Mouse (Mus musculus) MN1 (cell line): Measurements from ENCODE around the gene Tmem184a.
A peak's percentile ranks its signal among the peaks of the same experiment; 100 is the strongest.

Experiments used
- DNase-seq: peaks from one replicate; pipeline ENCODE4 v3.0.0-alpha.2; 2016; ENCODE audit warnings: low spot score

Tmem184a gene

GRCm38 (mm10) chr5:139813126-139813490 is 6.6 kb downstream of the Tmem184a start:
- no peak for DNase-seq

- DNase-seq = no peak
These were observed 7.2 kb downstream of the Tmem184a start for GRCm38 (mm10) chr5:139812398-139813125.

- DNase-seq = no peak
These were observed 7.9 kb downstream of the Tmem184a start for GRCm38 (mm10) chr5:139811677-139812397.

- no peak for DNase-seq
These were observed 10.3 kb downstream of the Tmem184a start for GRCm38 (mm10) chr5:139809397-139809796.

GRCm38 (mm10) chr5:139805924-139806323 is 13.8 kb downstream of the Tmem184a start:
- DNase-seq = no peak

- DNase-seq = no peak
These were observed 15.1 kb downstream of the Tmem184a start for GRCm38 (mm10) chr5:139804573-139805111.

GRCm38 (mm10) chr5:139804107-139804551 is 15.6 kb downstream of the Tmem184a start:
- no peak for DNase-seq

GRCm38 (mm10) chr5:139803601-139804102 is 16.1 kb downstream of the Tmem184a start:
- peak; percentile 43 for DNase-seq

- DNase-seq = no peak
These were observed 16.6 kb downstream of the Tmem184a start for GRCm38 (mm10) chr5:139803165-139803564.

- DNase-seq = no peak
These were observed 17.8 kb downstream of the Tmem184a start for GRCm38 (mm10) chr5:139801880-139802279.

GRCm38 (mm10) chr5:139801231-139801630 is 18.5 kb downstream of the Tmem184a start:
- DNase-seq = no peak

GRCm38 (mm10) chr5:139799801-139800590 is 19.7 kb downstream of the Tmem184a start:
- no peak for DNase-seq

GRCm38 (mm10) chr5:139799041-139799440 is 20.7 kb downstream of the Tmem184a start:
- DNase-seq = no peak

- DNase-seq = no peak
These were observed 21.4 kb downstream of the Tmem184a start for GRCm38 (mm10) chr5:139798168-139798900.

- DNase-seq = peak; percentile 96
These were observed 22.1 kb downstream of the Tmem184a start for GRCm38 (mm10) chr5:139797473-139798167.

- peak; percentile 70 for DNase-seq
These were observed 22.8 kb downstream of the Tmem184a start for GRCm38 (mm10) chr5:139796900-139797299.

- no peak for DNase-seq
These were observed 23.6 kb downstream of the Tmem184a start for GRCm38 (mm10) chr5:139796001-139796620.

- peak; percentile 59 for DNase-seq
These were observed 24.8 kb downstream of the Tmem184a start for GRCm38 (mm10) chr5:139794938-139795337.

- no peak for DNase-seq
These were observed 25.6 kb downstream of the Tmem184a start for GRCm38 (mm10) chr5:139794137-139794536.
